Mouse (Mus musculus) C3H10T1/2 (cell line): ENCODE measurements around the gene Hmgn2. TPM values are rescaled to one million over a fixed set of nuclear protein-coding genes. Genes with fewer than 3 reads are reported as not detected.

Experiments
- polyA plus RNA-seq, 2 experiments: library from polyadenylated mRNA; unstranded; fragments of >200 nt; fragmentation: generic; extraction: Trizol; gene quantifications; one replicate each; pipeline ENCODE4 v1.2.1; 2012; ENCODE audit warnings: missing spikeins in 2 of 2

Gene Hmgn2
- 100 to 1,000 TPM in 1 of 2 experiments, 10 to 100 TPM in 1; 78.4 to 305 TPM for polyA plus RNA-seq

GRCm38 (mm10) chr4:133968150-133968921 lies at the start of gene Hmgn2:
TSS of gene Hmgn2 (minus strand) at chr4:133968650.

GRCm38 (mm10) chr4:134000466-134001438 lies 32.3 kb upstream of the Hmgn2 start, which contains the start of gene Dhdds:
TSS of gene Dhdds (minus strand) at chr4:134000918.

Other genes starting within 250 kb of the Hmgn2 start
- gene Arid1a, start 211.9 kb downstream of the Hmgn2 start, polyA plus RNA-seq, result 10 to 100 TPM in 1 of 2 experiments, 1 to 10 TPM in 1; 4.3 to 18.7 TPM
- 1 to 10 TPM; 1.6 to 2.6 TPM for gene Rps6ka1, start 80.9 kb downstream of the Hmgn2 start, polyA plus RNA-seq
- gene Dhdds, start 32.3 kb upstream of the Hmgn2 start, polyA plus RNA-seq, result 10 to 100 TPM; 29.7 to 30.1 TPM
- gene Lin28a, start 50.2 kb upstream of the Hmgn2 start, polyA plus RNA-seq, result not detected
- gene Zfp683, start 85.2 kb upstream of the Hmgn2 start, polyA plus RNA-seq, result not detected
- gene Crybg2, start 92.2 kb upstream of the Hmgn2 start, polyA plus RNA-seq, result not detected
- gene Cd52, start 126.4 kb upstream of the Hmgn2 start, polyA plus RNA-seq, result not detected
- gene Ubxn11, start 133.9 kb upstream of the Hmgn2 start, polyA plus RNA-seq, result 1 to 10 TPM; 3.0 to 7.1 TPM
- 100 to 1,000 TPM; 390 to 719 TPM for gene Sh3bgrl3, start 160.1 kb upstream of the Hmgn2 start, polyA plus RNA-seq
- gene Cep85, start 218.5 kb upstream of the Hmgn2 start, polyA plus RNA-seq, result 1 to 10 TPM; 1.4 to 6.1 TPM
- not detected for gene Gm7534, start 234.4 kb upstream of the Hmgn2 start, polyA plus RNA-seq